Mouse (Mus musculus) MEL (cell line): ENCODE results near the gene Inpp5d. TPM values are rescaled to one million over a fixed set of nuclear protein-coding genes. Genes with fewer than 3 reads are reported as not detected.
A peak's percentile ranks its signal among the peaks of the same experiment; 100 is the strongest.

Source experiments
- DNase-seq: peaks from one replicate; pipeline ENCODE4 v3.0.0; 2011; ENCODE audit warnings: low read depth, low spot score
- H3K27ac ChIP-seq: 2 replicates; pipeline ENCODE4 v1.5.1; 2012; ENCODE audit warnings: low read depth, mild to moderate bottlenecking, control low read depth, low read length, moderate library complexity; ENCODE audit not compliant: control insufficient read depth
- H3K27me3 ChIP-seq, 2 experiments: fragments of 150-350 bp in 1 of 2; sonication (generic) in 1 of 2; 2 replicates each; pipeline ENCODE4 v1.6.1; 2012; ENCODE audit warnings: low read length in 2 of 2, mild to moderate bottlenecking in 2 of 2, improper control_type of control experiment in 1 of 2, moderate library complexity in 1 of 2; ENCODE audit not compliant: insufficient read depth in 2 of 2, control insufficient read depth in 1 of 2
- H3K36me3 ChIP-seq, 2 experiments: 2 replicates each; pipeline ENCODE4 v1.6.1; 2012 to 2014; ENCODE audit warnings: low read length in 2 of 2, improper control_type of control experiment in 1 of 2, inconsistent platforms in 1 of 2, mild to moderate bottlenecking in 1 of 2; ENCODE audit not compliant: insufficient read depth in 2 of 2, control insufficient read depth in 1 of 2
- H3K4me1 ChIP-seq, 2 experiments: fragments of 150-350 bp in 1 of 2; sonication (generic) in 1 of 2; 2 replicates each; pipeline ENCODE4 v1.6.1; 2012; ENCODE audit warnings: low read length in 2 of 2, improper control_type of control experiment in 1 of 2, mild to moderate bottlenecking in 1 of 2; ENCODE audit not compliant: insufficient read depth in 2 of 2, control insufficient read depth in 1 of 2
- H3K4me3 ChIP-seq, 2 experiments: fragments of 150-350 bp in 1 of 2; sonication (generic) in 1 of 2; 2 replicates each; pipeline ENCODE4 v1.5.1; 2012; ENCODE audit warnings: low read depth in 2 of 2, low read length in 2 of 2, mild to moderate bottlenecking in 2 of 2, moderate library complexity in 2 of 2, control low read depth in 1 of 2, improper control_type of control experiment in 1 of 2; ENCODE audit not compliant: control insufficient read depth in 1 of 2, insufficient read depth in 1 of 2
- H3K79me2 ChIP-seq: 2 replicates; pipeline ENCODE4 v1.6.1; 2012; ENCODE audit warnings: mild to moderate bottlenecking, low read length, moderate library complexity; ENCODE audit not compliant: control insufficient read depth, poor library complexity, insufficient read depth
- H3K9ac ChIP-seq: 2 replicates; pipeline ENCODE4 v1.6.1; 2012; ENCODE audit warnings: low read depth, mild to moderate bottlenecking, control low read depth, low read length, moderate library complexity; ENCODE audit not compliant: control insufficient read depth, poor library complexity, severe bottlenecking
- H3K9me3 ChIP-seq: fragments of 150-350 bp; sonication (generic); replicated peaks from 2 replicates; pipeline ENCODE4 v1.6.1; 2012; ENCODE audit warnings: mild to moderate bottlenecking, low read length, improper control_type of control experiment, moderate library complexity; ENCODE audit not compliant: insufficient read depth
- BHLHE40 ChIP-seq: IDR thresholded peaks from 2 replicates; pipeline ENCODE4 v1.6.1; 2012; ENCODE audit warnings: low read depth, mild to moderate bottlenecking, inconsistent platforms, low read length, improper control_type of control experiment, borderline replicate concordance
- CHD1 ChIP-seq: IDR thresholded peaks from 2 replicates; pipeline ENCODE4 v1.6.1; 2012; ENCODE audit warnings: low read depth, mild to moderate bottlenecking, inconsistent platforms, low read length, improper control_type of control experiment
- CHD2 ChIP-seq: IDR thresholded peaks from 2 replicates; pipeline ENCODE4 v1.6.1; 2011; ENCODE audit warnings: low read length, improper control_type of control experiment
- CTCF ChIP-seq, 3 experiments: IDR thresholded peaks in 2 of 3; conservative IDR thresholded peaks in 1 of 3; 2 replicates each; pipeline ENCODE4 v1.5.1; 2011 to 2012; ENCODE audit warnings: low read length in 3 of 3, low read depth in 2 of 3, mild to moderate bottlenecking in 2 of 3, improper control_type of control experiment in 1 of 3, inconsistent platforms in 1 of 3, mixed read lengths in 1 of 3, moderate library complexity in 1 of 3; ENCODE audit not compliant: control insufficient read depth in 1 of 3, insufficient read depth in 1 of 3, poor library complexity in 1 of 3, severe bottlenecking in 1 of 3
- E2F4 ChIP-seq: IDR thresholded peaks from 2 replicates; pipeline ENCODE4 v1.6.1; 2011; ENCODE audit warnings: low read depth, low read length, improper control_type of control experiment, borderline replicate concordance
- ELF1 ChIP-seq: IDR thresholded peaks from 2 replicates; pipeline ENCODE4 v1.6.1; 2014; ENCODE audit warnings: low read depth, mild to moderate bottlenecking, inconsistent platforms, low read length, improper control_type of control experiment, moderate library complexity
- EP300 ChIP-seq, 2 experiments: IDR thresholded peaks; 2 replicates each; pipeline ENCODE4 v1.6.1; 2011; ENCODE audit warnings: improper control_type of control experiment in 2 of 2, low read length in 2 of 2, low read depth in 1 of 2, mild to moderate bottlenecking in 1 of 2
- ETS1 ChIP-seq: IDR thresholded peaks from 2 replicates; pipeline ENCODE4 v1.6.1; 2012; ENCODE audit warnings: low read depth, mild to moderate bottlenecking, inconsistent platforms, low read length, improper control_type of control experiment, moderate library complexity
- GABPA ChIP-seq: IDR thresholded peaks from 2 replicates; pipeline ENCODE4 v1.6.1; 2012; ENCODE audit warnings: low read depth, mild to moderate bottlenecking, inconsistent platforms, low read length, improper control_type of control experiment, moderate library complexity
- GATA1 ChIP-seq: IDR thresholded peaks from 2 replicates; pipeline ENCODE4 v1.6.1; 2011; ENCODE audit warnings: low read depth, low read length, improper control_type of control experiment
- HCFC1 ChIP-seq: IDR thresholded peaks from 2 replicates; pipeline ENCODE4 v1.6.1; 2012; ENCODE audit warnings: low read depth, mild to moderate bottlenecking, inconsistent platforms, low read length, improper control_type of control experiment, moderate library complexity
- JUND ChIP-seq: IDR thresholded peaks from 2 replicates; pipeline ENCODE4 v1.6.1; 2011; ENCODE audit warnings: low read depth, mild to moderate bottlenecking, improper control_type of control experiment, low read length
- KAT2A ChIP-seq: conservative IDR thresholded peaks from 2 replicates; pipeline ENCODE4 v1.6.1; 2012; ENCODE audit warnings: low read depth, low read length, improper control_type of control experiment, inconsistent platforms
- MAFK ChIP-seq: IDR thresholded peaks from 2 replicates; pipeline ENCODE4 v1.6.1; 2011; ENCODE audit warnings: low read depth, mild to moderate bottlenecking, low read length, improper control_type of control experiment, borderline replicate concordance
- MAX ChIP-seq: IDR thresholded peaks from 2 replicates; pipeline ENCODE4 v1.6.1; 2011; ENCODE audit warnings: low read length, improper control_type of control experiment
- MEF2A ChIP-seq: IDR thresholded peaks from 2 replicates; pipeline ENCODE4 v1.6.1; 2014; ENCODE audit warnings: low read depth, mild to moderate bottlenecking, inconsistent platforms, low read length, improper control_type of control experiment; ENCODE audit not compliant: poor library complexity, insufficient replicate concordance, severe bottlenecking; ENCODE audit errors: extremely low read depth
- MXI1 ChIP-seq: IDR thresholded peaks from 2 replicates; pipeline ENCODE4 v1.6.1; 2011; ENCODE audit warnings: mild to moderate bottlenecking, low read depth, low read length, improper control_type of control experiment
- MYB ChIP-seq: IDR thresholded peaks from 2 replicates; pipeline ENCODE4 v1.6.1; 2011; ENCODE audit warnings: mild to moderate bottlenecking, low read depth, low read length, improper control_type of control experiment
- MYC ChIP-seq: IDR thresholded peaks from 2 replicates; pipeline ENCODE4 v1.6.1; 2011; ENCODE audit warnings: low read depth, mild to moderate bottlenecking, low read length, improper control_type of control experiment, moderate library complexity
- NELFE ChIP-seq: IDR thresholded peaks from 2 replicates; pipeline ENCODE4 v1.6.1; 2011; ENCODE audit warnings: low read depth, low read length, improper control_type of control experiment
- NRF1 ChIP-seq: IDR thresholded peaks from 2 replicates; pipeline ENCODE4 v1.6.1; 2014; ENCODE audit warnings: low read depth, mild to moderate bottlenecking, inconsistent platforms, low read length, improper control_type of control experiment, moderate library complexity; ENCODE audit not compliant: poor library complexity, insufficient read depth, severe bottlenecking
- POLR2A ChIP-seq, 2 experiments: IDR thresholded peaks; 2 replicates each; pipeline ENCODE4 v1.6.1; 2011 to 2012; ENCODE audit warnings: low read length in 2 of 2, mild to moderate bottlenecking in 2 of 2, control low read depth in 1 of 2, improper control_type of control experiment in 1 of 2, low read depth in 1 of 2, moderate library complexity in 1 of 2; ENCODE audit not compliant: control insufficient read depth in 1 of 2, insufficient read depth in 1 of 2, poor library complexity in 1 of 2
- POLR2AphosphoS2 ChIP-seq: IDR thresholded peaks from 2 replicates; pipeline ENCODE4 v1.6.1; 2011; ENCODE audit warnings: low read length, improper control_type of control experiment
- POLR2AphosphoS5 ChIP-seq: IDR thresholded peaks from 2 replicates; pipeline ENCODE4 v1.6.1; 2012; ENCODE audit warnings: low read depth, borderline replicate concordance, mild to moderate bottlenecking, inconsistent platforms, low read length, moderate library complexity, mixed read lengths
- RAD21 ChIP-seq: IDR thresholded peaks from 2 replicates; pipeline ENCODE4 v1.6.1; 2011; ENCODE audit warnings: mild to moderate bottlenecking, low read depth, low read length, improper control_type of control experiment
- RCOR1 ChIP-seq: IDR thresholded peaks from 2 replicates; pipeline ENCODE4 v1.6.1; 2012; ENCODE audit warnings: low read depth, mild to moderate bottlenecking, inconsistent platforms, low read length, improper control_type of control experiment
- SMC3 ChIP-seq: IDR thresholded peaks from 2 replicates; pipeline ENCODE4 v1.6.1; 2011; ENCODE audit warnings: low read depth, low read length, improper control_type of control experiment
- TAL1 ChIP-seq: IDR thresholded peaks from 2 replicates; pipeline ENCODE4 v1.6.1; 2012; ENCODE audit warnings: mild to moderate bottlenecking, inconsistent platforms, low read length, moderate library complexity, mixed read lengths
- TBP ChIP-seq: IDR thresholded peaks from 2 replicates; pipeline ENCODE4 v1.8.0; 2011; ENCODE audit warnings: low read depth, low read length, improper control_type of control experiment
- TCF12 ChIP-seq: IDR thresholded peaks from 2 replicates; pipeline ENCODE4 v1.6.1; 2014; ENCODE audit warnings: low read depth, mild to moderate bottlenecking, inconsistent platforms, low read length, improper control_type of control experiment, moderate library complexity
- UBTF ChIP-seq: IDR thresholded peaks from 2 replicates; pipeline ENCODE4 v1.6.1; 2012; ENCODE audit warnings: low read depth, mild to moderate bottlenecking, inconsistent platforms, low read length, improper control_type of control experiment, moderate library complexity, borderline replicate concordance; ENCODE audit not compliant: insufficient read depth
- USF1 ChIP-seq: IDR thresholded peaks from 2 replicates; pipeline ENCODE4 v1.6.1; 2014; ENCODE audit warnings: low read depth, mild to moderate bottlenecking, inconsistent platforms, low read length, improper control_type of control experiment, moderate library complexity
- USF2 ChIP-seq, 2 experiments: IDR thresholded peaks; 2 replicates each; pipeline ENCODE4 v1.6.1; 2011 to 2012; ENCODE audit warnings: improper control_type of control experiment in 2 of 2, low read length in 2 of 2, borderline replicate concordance in 1 of 2, inconsistent platforms in 1 of 2, low read depth in 1 of 2, mild to moderate bottlenecking in 1 of 2; ENCODE audit not compliant: insufficient read depth in 1 of 2
- ZC3H11A ChIP-seq: IDR thresholded peaks from 2 replicates; pipeline ENCODE4 v1.6.1; 2012; ENCODE audit warnings: low read depth, mild to moderate bottlenecking, inconsistent platforms, low read length, improper control_type of control experiment
- ZKSCAN1 ChIP-seq: IDR thresholded peaks from 2 replicates; pipeline ENCODE4 v1.6.1; 2012; ENCODE audit warnings: low read depth, mild to moderate bottlenecking, inconsistent platforms, low read length, improper control_type of control experiment, moderate library complexity
- ZMIZ1 ChIP-seq: IDR thresholded peaks from 2 replicates; pipeline ENCODE4 v1.6.1; 2012; ENCODE audit warnings: low read depth, mild to moderate bottlenecking, inconsistent platforms, low read length, improper control_type of control experiment, moderate library complexity
- polyA plus RNA-seq, 2 experiments: library from polyadenylated mRNA; stranded (reverse) in 1 of 2; unstranded in 1 of 2; fragments of >175 nt in 1 of 2; fragments of >200 nt in 1 of 2; gene quantifications; 2 replicates each; pipeline versions ENCODE4 v1.2.1 to v1.2.4; 2012; ENCODE audit warnings: low replicate concordance in 2 of 2, low read depth in 1 of 2; ENCODE audit not compliant: insufficient read length in 2 of 2, insufficient read depth in 1 of 2, missing spikeins in 1 of 2
- total RNA-seq: library from RNA; depleted of rRNA; stranded (reverse); fragments of 300-350 nt; gene quantifications from 2 replicates; pipeline ENCODE4 v1.2.3, GENCODE M21; 2012

The Inpp5d gene
- total and polyA plus RNA-seq, 3 experiments: 69.4 to 71.3 TPM; not detected in 1

GRCm38 (mm10) chr1:87658937-87659617 is 39.0 kb downstream of the Inpp5d start:
- Histone ChIP-seq H3K4me1 (peaks cover 13 to 30% of the 10 kb centered on the region in 2 experiments), H3K9ac (peak overlapping the region; percentile 63), H3K36me3 (peaks cover 1 to 32% of the 10 kb centered on the region in 2 experiments), H3K27ac (peak overlapping the region; percentile 95), H3K79me2 (peaks cover 5% of the 10 kb centered on the region), H3K9me3 (no peaks in the 10 kb centered on the region), H3K27me3 (no peaks in the 10 kb centered on the region), H3K4me3 (peak overlapping the region in 1 of 2 experiments; percentile 25; a peak in 1 of 4 replicates)
- DNase-seq: peak; percentile 97
- peak; percentile 66; the same call in 1 of the 2 replicates for TF ChIP-seq HCFC1
- peak; percentile 80; the same call in 1 of the 2 replicates for TF ChIP-seq MYC
- no peak for TF ChIP-seq MAFK
- TF ChIP-seq RAD21: no peak
- TF ChIP-seq GATA1: no peak
- peak in 1 of 2 experiments; percentile 61; a peak in 2 of 4 replicates for TF ChIP-seq POLR2A (IDR thresholded peaks at IDR 0.05; ENCODE audit: control insufficient read depth in 1 of 2, insufficient read depth in 1 of 2, low read depth in 1 of 2, low read length in 2 of 2, poor library complexity in 1 of 2)
- no peak for TF ChIP-seq BHLHE40
- TF ChIP-seq ETS1: peak; percentile 60; the same call in 1 of the 2 replicates
- TF ChIP-seq POLR2AphosphoS2: no peak
- no peak; the same call in 1 of the 2 replicates for TF ChIP-seq KAT2A
- peak; percentile 96 for TF ChIP-seq TBP
- TF ChIP-seq CHD2: no peak
- no peak for TF ChIP-seq SMC3
- TF ChIP-seq UBTF: 0 out of 2 replicates have a peak, but pooled peaks have one; percentile 47
- no peak for TF ChIP-seq POLR2AphosphoS5
- TF ChIP-seq USF2 (IDR thresholded peaks at IDR 0.05; ENCODE audit: borderline replicate concordance in 1 of 2, insufficient read depth in 1 of 2, low read depth in 1 of 2, low read length in 2 of 2): no peak
- no peak for TF ChIP-seq MYB
- TF ChIP-seq TAL1: no peak
- peak; percentile 91 for TF ChIP-seq MAX
- TF ChIP-seq ZKSCAN1: no peak
- TF ChIP-seq ELF1: no peak; the same call in 1 of the 2 replicates
- no peak for TF ChIP-seq NELFE
- no peak for TF ChIP-seq CTCF (IDR thresholded peaks at IDR 0.05 in 2 of 3, conservative IDR thresholded peaks at IDR 0.05 in 1 of 3; ENCODE audit: control insufficient read depth in 1 of 3, insufficient read depth in 1 of 3, low read depth in 2 of 3, low read length in 3 of 3, poor library complexity in 1 of 3, severe bottlenecking in 1 of 3)
- TF ChIP-seq MXI1: peak; percentile 94
- TF ChIP-seq ZMIZ1: no peak
- no peak for TF ChIP-seq E2F4
- peak; percentile 9 to 28; a peak in 2 of 4 replicates for TF ChIP-seq EP300 (IDR thresholded peaks at IDR 0.05; ENCODE audit: low read depth in 1 of 2, low read length in 2 of 2)
- no peak for TF ChIP-seq MEF2A
- peak; percentile 76 for TF ChIP-seq USF1
- TF ChIP-seq ZC3H11A: no peak
- no peak for TF ChIP-seq CHD1
- TF ChIP-seq NRF1: no peak
- TF ChIP-seq JUND: no peak
- TF ChIP-seq GABPA: no peak
- TF ChIP-seq TCF12: peak; percentile 37
- TF ChIP-seq RCOR1: no peak
